Comparison of ENCODE assay signal across 28 mouse cellular contexts in genomic region chr8:70749097-70749674, GRCm38 (mm10). TPM values are rescaled to one million over a fixed set of nuclear protein-coding genes. Genes with fewer than 3 reads are reported as not detected.
DNase-seq lines count a peak whose midpoint lies in the region; ATAC-seq and TF ChIP-seq lines count a peak whose summit lies in the region.
"Had no signal": no experiment of that assay in that cellular context is flagged by ENCODE, and none has a peak within 500 bp of the region (broad histone marks: within the 10 kb centered on the region; RNA-seq: fewer than 3 reads in every experiment).

No protein-coding gene starts in this region.

- intact Hi-C loops in heart, adult 2 months (cut with DNase I), result no loop called here

- DNase-seq in heart, adult 11 months, result peak; percentile 93
- no peak for DNase-seq in heart, adult 2 months
- peak; percentile 7 for DNase-seq in neural tube, embryonic 11.5 days (ENCODE audit: low spot score)
- DNase-seq in ES-E14 (ENCODE audit: low read depth, low spot score), result no peak
- no peak for DNase-seq in embryo, embryonic 9.5 days (ENCODE audit: extremely low spot score)
- DNase-seq: adrenal gland, postnatal 25 days; cerebellum, adult 18-20 months; cerebellum, postnatal 36 days; right cerebral cortex, postnatal 25 days; thymus, postnatal 36 days had no signal

- H3K4me1 ChIP-seq in heart, adult 2 months (ENCODE audit: control insufficient read depth, insufficient read depth, low read length), result peaks cover 11% of the 10 kb centered on the region
- peaks cover under 1% of the 10 kb centered on the region; the same call in 1 of the 2 replicates for H3K4me1 ChIP-seq in neural tube, embryonic 11.5 days (ENCODE audit: control insufficient read depth, insufficient read depth, low read length)
- peaks cover 10% of the 10 kb centered on the region for H3K4me1 ChIP-seq in neural tube, embryonic 15.5 days
- H3K4me1 ChIP-seq in E14TG2a.4 (replicated peaks; ENCODE audit: low read depth, low read length) (peaks cover 73% of the 10 kb centered on the region), ES-E14 (ENCODE audit: control insufficient read depth in 2 of 2, insufficient read depth in 2 of 2, low read length in 2 of 2, poor library complexity in 1 of 2) (peaks cover 2 to 15% of the 10 kb centered on the region in 2 experiments; a peak in 2 of 4 replicates)

- 84% methylated on average over 19 of the region's 19 CpGs for WGBS in heart, adult 2 months
- WGBS in neural tube, embryonic 11.5 days, result 80% methylated on average over 19 of the region's 19 CpGs
- 84% methylated on average over 19 of the region's 19 CpGs for WGBS in neural tube, embryonic 15.5 days

- H3K4me2 ChIP-seq in neural tube, embryonic 11.5 days (ENCODE audit: low read depth), result no peak overlapping the region
- no peak overlapping the region for H3K4me2 ChIP-seq in neural tube, embryonic 15.5 days
- H3K4me2 ChIP-seq: forebrain, embryonic 13.5 days; limb, embryonic 12.5 days; lung, embryonic 15.5 days; midbrain, embryonic 12.5 days; neural tube, embryonic 13.5 days; stomach, embryonic 15.5 days had no signal

- peaks cover 3% of the 10 kb centered on the region; the same call in 1 of the 2 replicates for H3K36me3 ChIP-seq in heart, adult 2 months (ENCODE audit: control insufficient read depth, insufficient read depth, low read length)
- H3K36me3 ChIP-seq in neural tube, embryonic 11.5 days (ENCODE audit: control insufficient read depth, insufficient read depth, low read length), result no peaks in the 10 kb centered on the region
- H3K36me3 ChIP-seq in neural tube, embryonic 15.5 days, result no peaks in the 10 kb centered on the region
- H3K36me3 ChIP-seq in E14TG2a.4 (ENCODE audit: insufficient read depth, low read length) (no peaks in the 10 kb centered on the region), ES-E14 (ENCODE audit: control insufficient read depth, insufficient read depth, low read length, poor library complexity, severe bottlenecking) (no peaks in the 10 kb centered on the region)
- H3K36me3 ChIP-seq: limb, embryonic 12.5 days; lung, embryonic 15.5 days; midbrain, embryonic 12.5 days; neural tube, embryonic 13.5 days; stomach, embryonic 15.5 days had no signal

- no peaks in the 10 kb centered on the region for H3K9me3 ChIP-seq in neural tube, embryonic 11.5 days (ENCODE audit: control insufficient read depth, low read length)
- H3K9me3 ChIP-seq in neural tube, embryonic 15.5 days (replicated peaks), result no peaks in the 10 kb centered on the region
- no peaks in the 10 kb centered on the region for H3K9me3 ChIP-seq in E14TG2a.4 (ENCODE audit: low read length)
- no peaks in the 10 kb centered on the region for H3K9me3 ChIP-seq in ES-E14 (ENCODE audit: control insufficient read depth, insufficient read depth, low read depth, low read length)
- H3K9me3 ChIP-seq: forebrain, embryonic 13.5 days; limb, embryonic 12.5 days; lung, embryonic 15.5 days; midbrain, embryonic 12.5 days; neural tube, embryonic 13.5 days; stomach, embryonic 15.5 days had no signal

- in situ Hi-C loops in ES-E14 (cut with MboI; ENCODE audit: low sequenced_read_pairs in 2 of 2, unreplicated experiment in 2 of 2), result no loop called here

- no peak overlapping the region for H3K27ac ChIP-seq in heart, adult 2 months
- no peak overlapping the region for H3K27ac ChIP-seq in neural tube, embryonic 11.5 days (ENCODE audit: low read depth, low read length)
- H3K27ac ChIP-seq in neural tube, embryonic 15.5 days (replicated peaks), result no peak overlapping the region
- H3K27ac ChIP-seq in ES-E14 (ENCODE audit: insufficient read depth, low read depth, low read length, poor library complexity, severe bottlenecking), result no peak overlapping the region
- H3K27ac ChIP-seq: forebrain, embryonic 13.5 days; limb, embryonic 12.5 days; liver, embryonic 14.5 days; lung, embryonic 15.5 days; midbrain, embryonic 12.5 days; neural tube, embryonic 13.5 days; stomach, embryonic 15.5 days had no signal

- no peaks in the 10 kb centered on the region for H3K27me3 ChIP-seq in heart, adult 2 months (ENCODE audit: control insufficient read depth, insufficient read depth, low read length)
- peaks cover 17% of the 10 kb centered on the region for H3K27me3 ChIP-seq in neural tube, embryonic 11.5 days (ENCODE audit: control insufficient read depth, insufficient read depth, low read length)
- H3K27me3 ChIP-seq in neural tube, embryonic 15.5 days (replicated peaks), result peaks cover 58% of the 10 kb centered on the region
- peaks cover 57% of the 10 kb centered on the region for H3K27me3 ChIP-seq in E14TG2a.4 (ENCODE audit: insufficient read depth, low read length)
- H3K27me3 ChIP-seq: Patski had no signal

- no peak for TF ChIP-seq POLR2A in heart, adult 2 months (IDR thresholded peaks at IDR 0.05; ENCODE audit: insufficient read depth, low read depth, low read length)

- ATAC-seq in neural tube, embryonic 11.5 days (ENCODE audit: insufficient read depth, low FRiP score, low TSS enrichment), result no peak
- no peak for ATAC-seq in neural tube, embryonic 15.5 days (ENCODE audit: low FRiP score)
- ATAC-seq: forebrain, embryonic 13.5 days; hindbrain, embryonic 16.5 days; intestine, embryonic 16.5 days; Patski had no signal

- TF ChIP-seq EP300 in heart, adult 2 months (IDR thresholded peaks at IDR 0.05; ENCODE audit: insufficient read depth, low read depth, low read length), result no peak

- no peak overlapping the region for H3K9ac ChIP-seq in heart, adult 2 months (ENCODE audit: low read depth, low read length)
- no peak overlapping the region for H3K9ac ChIP-seq in neural tube, embryonic 11.5 days (ENCODE audit: low read length)
- H3K9ac ChIP-seq in neural tube, embryonic 15.5 days (replicated peaks), result no peak overlapping the region
- H3K9ac ChIP-seq in ES-E14 (ENCODE audit: insufficient read depth, low read depth, low read length, poor library complexity, severe bottlenecking), result peak overlapping the region; percentile 3; the same call in 1 of the 2 replicates
- H3K9ac ChIP-seq: forebrain, embryonic 13.5 days; limb, embryonic 12.5 days; liver, embryonic 14.5 days; lung, embryonic 15.5 days; midbrain, embryonic 12.5 days; neural tube, embryonic 13.5 days; stomach, embryonic 15.5 days had no signal

- H3K4me3 ChIP-seq in heart, adult 2 months, result no peak overlapping the region
- H3K4me3 ChIP-seq in neural tube, embryonic 11.5 days (ENCODE audit: low read depth, low read length), result no peak overlapping the region
- H3K4me3 ChIP-seq in neural tube, embryonic 15.5 days (replicated peaks), result no peak overlapping the region
- H3K4me3 ChIP-seq in E14TG2a.4 (replicated peaks; ENCODE audit: low read length) (peak overlapping the region; percentile 50), ES-E14 (ENCODE audit: insufficient read depth in 1 of 2, low read depth in 1 of 2, low read length in 2 of 2, poor library complexity in 1 of 2, severe bottlenecking in 1 of 2) (peak overlapping the region; percentile 12 to 27; a peak in 2 of 4 replicates)
- H3K4me3 ChIP-seq: forebrain, embryonic 13.5 days; limb, embryonic 12.5 days; lung, embryonic 15.5 days; midbrain, embryonic 12.5 days; neural tube, embryonic 13.5 days; stomach, embryonic 15.5 days had no signal

- no peaks in the 10 kb centered on the region for H3K79me2 ChIP-seq in heart, adult 2 months (replicated peaks; ENCODE audit: control insufficient read depth, insufficient read depth, low read length)

- no peak for TF ChIP-seq CTCF in heart, adult 2 months (IDR thresholded peaks at IDR 0.05)
- TF ChIP-seq CTCF in E14TG2a.4 (conservative IDR thresholded peaks at IDR 0.05; ENCODE audit: low read length), result no peak

TF ChIP-seq in ES-E14, 5 proteins besides CTCF, POLR2A, EP300 and RAD21:
- no peak for TF ChIP-seq CHD2 (IDR thresholded peaks at IDR 0.05; ENCODE audit: low read depth, low read length)
- TF ChIP-seq ZNF384 (IDR thresholded peaks at IDR 0.05; ENCODE audit: low read depth, low read length), result no peak
- no peak for TF ChIP-seq HCFC1 (IDR thresholded peaks at IDR 0.05; ENCODE audit: borderline replicate concordance, insufficient read depth, low read length)
- no peak for TF ChIP-seq MAFK (IDR thresholded peaks at IDR 0.05; ENCODE audit: insufficient read depth, low read depth, low read length)
- no peak for TF ChIP-seq ZC3H11A (IDR thresholded peaks at IDR 0.05; ENCODE audit: borderline replicate concordance, low read depth, low read length)
TF ChIP-seq in ES-E14: peak in this region for 0.

RNA-seq across cellular contexts. Expression of gene Rab3a, which starts 5.3 kb away (rescaled TPM):
- total RNA-seq in heart, adult 2 months (2021), result 10 to 100 TPM; 46.5 to 48.0 TPM
- polyA plus RNA-seq in heart, adult 2 months (2012; rRNA removed), result 89.1 and 117 TPM in 2 replicates
- 97.9 and 111 TPM in 2 replicates for polyA plus RNA-seq in neural tube, embryonic 11.5 days (2014; fragmentation: Nextera tagmentation; extraction: Ambion mirVana)
- 536 and 627 TPM in 2 replicates for polyA plus RNA-seq in neural tube, embryonic 15.5 days (2015; fragmentation: Nextera tagmentation; extraction: Ambion mirVana)
- total RNA-seq in ES-E14 (2012; rRNA removed), result 4.3 and 5.2 TPM in 2 replicates

RNA-seq across cellular contexts. Expression of gene Mpv17l2, which starts 11.6 kb away (rescaled TPM):
- total RNA-seq in heart, adult 2 months (2021), result 10 to 100 TPM; 21.7 to 29.1 TPM
- polyA plus RNA-seq in heart, adult 2 months (2012; rRNA removed), result 30.0 and 32.2 TPM in 2 replicates
- polyA plus RNA-seq in neural tube, embryonic 11.5 days (2014; fragmentation: Nextera tagmentation; extraction: Ambion mirVana), result 40.7 and 41.3 TPM in 2 replicates
- 40.5 and 43.5 TPM in 2 replicates for polyA plus RNA-seq in neural tube, embryonic 15.5 days (2015; fragmentation: Nextera tagmentation; extraction: Ambion mirVana)
- total RNA-seq in ES-E14 (2012; rRNA removed), result 49.9 and 58.2 TPM in 2 replicates

RNA-seq across cellular contexts. Expression of gene Pde4c, which starts 25.7 kb away (rescaled TPM):
- total RNA-seq in heart, adult 2 months (2021), result 1 to 10 TPM; 2.3 to 2.7 TPM
- 10.8 and 11.0 TPM in 2 replicates for polyA plus RNA-seq in heart, adult 2 months (2012; rRNA removed)
- 0.42 TPM in 1 of 2 replicates, not detected in the other for polyA plus RNA-seq in neural tube, embryonic 11.5 days (2014; fragmentation: Nextera tagmentation; extraction: Ambion mirVana)
- 0.17 and 0.40 TPM in 2 replicates for polyA plus RNA-seq in neural tube, embryonic 15.5 days (2015; fragmentation: Nextera tagmentation; extraction: Ambion mirVana)
- 1.6 and 4.5 TPM in 2 replicates for total RNA-seq in ES-E14 (2012; rRNA removed)

RNA-seq across cellular contexts. Expression of gene Pik3r2, which starts 27.3 kb away (rescaled TPM):
- total RNA-seq in heart, adult 2 months (2021), result 10 to 100 TPM; 22.0 to 22.4 TPM
- polyA plus RNA-seq in heart, adult 2 months (2012; rRNA removed), result 34.3 and 45.5 TPM in 2 replicates
- 52.4 and 54.7 TPM in 2 replicates for polyA plus RNA-seq in neural tube, embryonic 11.5 days (2014; fragmentation: Nextera tagmentation; extraction: Ambion mirVana)
- 97.5 and 102 TPM in 2 replicates for polyA plus RNA-seq in neural tube, embryonic 15.5 days (2015; fragmentation: Nextera tagmentation; extraction: Ambion mirVana)
- 52.7 and 71.0 TPM in 2 replicates for total RNA-seq in ES-E14 (2012; rRNA removed)

RNA-seq across cellular contexts. Expression of gene Gm3336, which starts 30.8 kb away (rescaled TPM):
- total RNA-seq in heart, adult 2 months (2021), result not detected
- not detected in 2 replicates for polyA plus RNA-seq in heart, adult 2 months (2012; rRNA removed)
- not detected in 2 replicates for polyA plus RNA-seq in neural tube, embryonic 11.5 days (2014; fragmentation: Nextera tagmentation; extraction: Ambion mirVana)
- polyA plus RNA-seq in neural tube, embryonic 15.5 days (2015; fragmentation: Nextera tagmentation; extraction: Ambion mirVana), result not detected in 2 replicates
- total RNA-seq in ES-E14 (2012; rRNA removed), result 1.8 and 3.9 TPM in 2 replicates
- total RNA-seq: adrenal gland, postnatal 25 days; gastrocnemius, postnatal 4 days; heart, postnatal 36 days; layer of hippocampus, postnatal 14 days; left cerebral cortex, postnatal 10 days had no signal
- polyA plus RNA-seq: C2C12; forebrain, embryonic 13.5 days; heart, embryonic 14.5 days; limb, embryonic 12.5 days; lung, embryonic 15.5 days; midbrain, embryonic 12.5 days; neural tube, embryonic 13.5 days had no signal

Comparison
In these comparisons a context has a peak if more than half of its experiments do, and no peak if none do; other contexts are left out.
1. DNase-seq: peak in heart, adult 11 months (single experiment) and neural tube, embryonic 11.5 days (single experiment); none in heart, adult 2 months (0 of 2), ES-E14 (single experiment) and embryo, embryonic 9.5 days (single experiment).
2. H3K4me3 ChIP-seq: peak in E14TG2a.4 (single experiment) and ES-E14 (2 of 2); none in heart, adult 2 months (single experiment), neural tube, embryonic 11.5 days (single experiment) and neural tube, embryonic 15.5 days (single experiment).